Mouse (Mus musculus) lung, embryonic 15.5 days (tissue): ENCODE results near the gene Ncoa4. TPM values are rescaled to one million over a fixed set of nuclear protein-coding genes. Genes with fewer than 3 reads are reported as not detected.
"Not testable (repeated sequence)": the region's sequence is repeated elsewhere in the genome, so short reads cannot be mapped to it uniquely, and the experiment has no call there.

Source experiments
- ATAC-seq: fragments of 200-750 bp; cut with Nextera tagmentation; 2 replicates; pipeline ENCODE4 v1.8.0; 2017; ENCODE audit warnings: moderate number of reproducible peaks, borderline replicate concordance; ENCODE audit not compliant: low FRiP score, low TSS enrichment; ENCODE audit errors: extremely low read depth
- H3K27ac ChIP-seq: fragments of 300-500 bp; sonication (generic); 2 replicates; pipeline ENCODE4 v1.5.1; 2015; ENCODE audit warnings: moderate library complexity, mild to moderate bottlenecking, inconsistent platforms
- H3K27me3 ChIP-seq: fragments of 300-500 bp; sonication (generic); 2 replicates; pipeline ENCODE4 v1.6.1; 2015; ENCODE audit warnings: inconsistent platforms
- H3K36me3 ChIP-seq: fragments of 300-500 bp; sonication (generic); 2 replicates; pipeline ENCODE4 v1.6.1; 2015; ENCODE audit warnings: inconsistent platforms
- H3K4me1 ChIP-seq: fragments of 300-500 bp; sonication (generic); 2 replicates; pipeline ENCODE4 v1.6.1; 2015; ENCODE audit warnings: inconsistent platforms
- H3K4me2 ChIP-seq: fragments of 300-500 bp; sonication (generic); 2 replicates; pipeline ENCODE4 v1.6.1; 2015; ENCODE audit warnings: inconsistent platforms, mild to moderate bottlenecking, moderate library complexity
- H3K4me3 ChIP-seq: fragments of 300-500 bp; sonication (generic); 2 replicates; pipeline ENCODE4 v1.5.1; 2015; ENCODE audit warnings: mild to moderate bottlenecking, inconsistent platforms
- H3K9ac ChIP-seq: fragments of 300-500 bp; sonication (generic); 2 replicates; pipeline ENCODE4 v1.6.1; 2015; ENCODE audit warnings: inconsistent platforms
- H3K9me3 ChIP-seq: fragments of 300-500 bp; sonication (generic); 2 replicates; pipeline ENCODE4 v1.6.1; 2016; ENCODE audit warnings: inconsistent platforms
- WGBS: fragments of 180-500 bp; shearing (Covaris S2); methylation state at CpG from one replicate; pipeline ENCODE4 v1.1.7; 2015; 5-methylcytosine and 5-hydroxymethylcytosine counted together
- polyA plus RNA-seq: library from polyadenylated mRNA; unstranded; fragments of >200 nt; fragmentation: Nextera tagmentation; extraction: Ambion mirVana; gene quantifications from 2 replicates; pipeline ENCODE4 v1.2.1, GENCODE M21; 2015

Ncoa4 gene
- polyA plus RNA-seq, 1 experiment from 2014 or later, result 100 TPM

DNA sequence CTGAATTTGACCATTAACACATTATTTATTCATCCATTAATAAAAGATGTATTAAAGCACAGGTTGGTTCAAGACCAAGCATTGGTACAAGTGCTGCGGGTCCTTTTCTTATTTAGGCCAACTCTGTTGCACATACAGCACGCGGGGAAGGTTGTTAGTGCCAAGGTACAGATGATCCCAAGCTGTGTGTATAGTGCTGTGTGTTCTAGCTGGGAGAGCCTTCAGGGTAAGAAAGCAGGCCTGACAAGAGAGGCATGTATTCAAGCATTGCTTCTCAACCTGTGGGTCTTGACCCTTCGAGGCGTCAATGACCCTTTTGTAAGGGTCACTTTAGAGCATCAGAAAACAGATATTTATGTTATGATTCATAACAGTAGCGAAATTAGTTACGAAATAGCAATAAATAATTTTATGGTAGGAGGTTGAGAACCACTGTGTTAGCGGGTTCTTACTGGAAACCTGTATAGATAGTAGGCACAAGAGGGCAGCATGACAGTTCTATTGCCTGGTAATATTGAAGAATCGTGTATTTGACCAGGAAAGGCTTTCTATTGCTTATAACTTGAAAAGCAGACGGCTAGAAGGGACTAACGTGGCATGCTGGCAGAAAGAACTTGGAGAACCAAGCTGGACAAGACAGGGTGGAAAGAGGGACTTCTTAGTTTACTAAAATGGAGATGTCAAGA, 3.7 kb downstream of the Ncoa4 start:
- H3K4me3 ChIP-seq, result no peak overlapping the region
- WGBS, result 88% methylated on average over 11 of the region's 11 CpGs
- H3K4me1 ChIP-seq, result peaks cover 67% of the 10 kb centered on the region
- ATAC-seq, result no peak
- no peaks in the 10 kb centered on the region for H3K36me3 ChIP-seq
- no peak overlapping the region for H3K27ac ChIP-seq
- no peaks in the 10 kb centered on the region for H3K27me3 ChIP-seq
- H3K9ac ChIP-seq, result no peak overlapping the region
- H3K9me3 ChIP-seq, result no peaks in the 10 kb centered on the region
- H3K4me2 ChIP-seq, result no peak overlapping the region

DNA sequence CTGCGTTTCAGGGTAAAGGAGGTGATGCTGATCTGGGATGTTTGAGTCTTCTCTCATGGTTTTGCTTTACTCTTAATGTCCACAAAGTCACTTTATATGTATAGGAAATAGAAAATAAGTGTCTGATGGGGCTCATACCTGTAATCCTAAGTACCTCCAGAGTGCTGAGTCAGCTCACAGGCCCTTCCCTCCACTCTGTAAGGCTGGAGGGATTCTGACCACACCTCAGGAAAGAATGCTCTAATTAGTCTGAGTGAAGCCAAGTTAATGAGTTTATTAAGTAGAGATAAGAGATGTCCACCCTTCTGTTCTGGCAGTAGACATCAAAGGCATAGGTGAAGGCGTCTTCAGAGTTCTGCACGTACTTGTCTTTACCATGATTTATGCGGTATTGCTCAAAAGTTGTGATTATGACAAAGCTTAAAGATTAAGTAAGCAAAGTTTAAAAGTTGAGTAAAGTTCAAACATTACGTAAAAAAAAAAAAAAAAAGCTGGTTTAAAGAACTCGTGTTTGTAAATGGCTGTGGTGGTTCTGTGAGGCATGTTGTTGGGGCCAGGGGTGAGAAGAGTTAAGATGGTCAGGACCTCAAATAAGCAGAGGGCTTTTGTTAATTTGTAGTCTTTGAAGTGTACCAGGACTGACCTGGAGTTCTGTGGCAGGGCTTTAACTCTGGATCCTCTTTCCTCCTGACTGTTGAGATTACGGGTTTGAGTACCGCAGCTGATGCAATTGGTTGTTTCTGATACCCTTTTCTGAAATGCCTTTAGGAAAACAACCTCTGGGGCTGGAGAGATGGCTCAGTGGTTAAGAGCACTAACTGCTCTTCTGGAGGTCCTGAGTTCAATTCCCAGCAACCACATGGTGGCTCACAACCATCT, 4.7 kb downstream of the Ncoa4 start:
- no peak overlapping the region for H3K9ac ChIP-seq
- H3K27me3 ChIP-seq, result no peaks in the 10 kb centered on the region
- H3K4me1 ChIP-seq, result peaks cover 62% of the 10 kb centered on the region
- H3K4me3 ChIP-seq, result no peak overlapping the region
- no peak overlapping the region for H3K27ac ChIP-seq
- no peaks in the 10 kb centered on the region for H3K36me3 ChIP-seq
- ATAC-seq, result no peak
- H3K4me2 ChIP-seq, result peak overlapping the region; percentile 97; the same call in 1 of the 2 replicates
- 62% methylated on average over 8 of the region's 8 CpGs for WGBS
- no peaks in the 10 kb centered on the region for H3K9me3 ChIP-seq

DNA sequence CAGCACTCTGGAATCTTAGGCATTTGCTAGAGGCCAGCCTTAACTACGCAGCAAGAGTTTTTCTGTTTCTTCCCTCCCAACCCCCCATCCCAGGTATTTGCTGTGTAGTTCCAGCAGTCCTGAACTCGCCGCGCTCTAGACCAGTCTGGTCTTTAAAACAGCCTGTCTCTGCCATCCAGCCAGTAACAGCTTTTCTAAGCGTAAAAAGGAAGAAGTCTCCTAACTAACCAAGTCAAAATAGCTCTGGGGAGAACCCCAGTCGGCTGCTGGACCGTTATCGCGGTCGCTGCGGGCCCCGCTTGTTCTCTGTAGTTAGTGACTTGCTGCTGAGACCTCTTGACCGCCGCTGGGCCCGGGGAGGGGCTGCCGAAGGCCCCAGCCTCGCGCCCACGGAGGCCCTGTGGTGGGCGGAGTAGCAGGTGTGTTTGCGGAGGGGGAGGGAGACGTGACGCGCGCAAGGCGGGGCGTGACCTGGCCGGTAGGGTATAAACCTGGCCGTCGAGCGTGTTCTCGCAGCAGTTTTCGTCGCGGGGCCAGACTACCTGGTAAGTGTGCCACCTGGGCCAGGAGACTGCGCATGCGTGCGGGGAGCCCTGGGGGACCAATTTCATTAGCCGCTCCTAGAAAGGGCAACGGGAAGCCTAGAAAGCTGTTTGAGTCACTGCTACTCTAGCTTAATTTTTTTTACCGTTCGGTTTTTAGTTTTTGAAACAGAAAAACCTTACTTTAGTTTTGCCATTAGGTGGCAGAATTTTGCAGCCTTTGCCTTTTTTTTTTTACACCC, 5.8 kb downstream of the Ncoa4 start:
- peak overlapping the region; percentile 50 for H3K9ac ChIP-seq
- no peaks in the 10 kb centered on the region for H3K9me3 ChIP-seq
- no peaks in the 10 kb centered on the region for H3K27me3 ChIP-seq
- H3K27ac ChIP-seq, result peak overlapping the region; percentile 63
- H3K4me3 ChIP-seq, result peak overlapping the region; percentile 48
- peak; percentile 89 for ATAC-seq
- H3K36me3 ChIP-seq, result no peaks in the 10 kb centered on the region
- H3K4me2 ChIP-seq, result peak overlapping the region; percentile 97
- peaks cover 60% of the 10 kb centered on the region for H3K4me1 ChIP-seq
- WGBS, result 3% methylated on average over 35 of the region's 42 CpGs

DNA sequence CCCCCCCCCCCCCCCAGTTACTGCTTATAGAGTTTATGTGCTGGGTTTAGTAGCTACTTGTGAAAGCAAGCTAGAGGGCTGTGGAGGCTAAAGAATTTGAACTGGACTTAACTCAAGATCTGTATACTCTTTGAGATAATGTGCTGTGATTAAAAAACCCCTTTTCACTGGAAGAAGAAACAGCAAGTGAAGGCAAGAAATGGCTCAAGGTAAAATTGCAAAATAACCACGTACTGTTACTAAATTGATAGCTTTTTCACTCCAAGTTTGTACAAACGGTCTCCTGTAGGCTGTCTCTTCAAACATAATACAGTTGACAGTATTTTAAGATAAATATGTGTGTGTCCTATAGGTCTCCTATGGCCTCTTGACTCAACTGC, 6.4 kb downstream of the Ncoa4 start:
- 52% methylated on average over 2 of the region's 2 CpGs for WGBS
- no peak for ATAC-seq
- no peaks in the 10 kb centered on the region for H3K9me3 ChIP-seq
- no peaks in the 10 kb centered on the region for H3K36me3 ChIP-seq
- no peak overlapping the region for H3K9ac ChIP-seq
- peak overlapping the region; percentile 48 for H3K4me3 ChIP-seq
- peak overlapping the region; percentile 97 for H3K4me2 ChIP-seq
- H3K27ac ChIP-seq, result no peak overlapping the region
- H3K27me3 ChIP-seq, result no peaks in the 10 kb centered on the region
- peaks cover 54% of the 10 kb centered on the region for H3K4me1 ChIP-seq

DNA sequence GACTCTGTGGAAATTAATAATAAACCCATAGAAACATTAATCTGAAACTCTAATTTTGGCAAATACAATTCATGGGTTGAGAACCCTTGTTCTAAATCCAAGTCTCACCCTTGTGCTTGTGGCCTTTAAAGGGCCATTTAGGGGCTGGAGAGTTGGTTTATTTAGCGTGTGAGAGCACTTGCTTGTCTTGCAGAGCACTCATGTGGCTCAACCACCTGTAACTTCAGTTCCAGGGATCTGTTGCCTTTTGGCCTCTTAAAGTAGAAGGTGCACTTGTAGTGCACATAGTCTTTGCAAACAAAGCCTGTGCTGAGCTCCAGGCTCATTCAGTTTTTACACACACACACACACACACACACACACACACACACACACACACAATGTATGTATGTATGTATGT, 7.2 kb downstream of the Ncoa4 start:
- 48% methylated on average over 1 of the region's 1 CpGs for WGBS
- ATAC-seq, result 0 out of 2 replicates have a peak, but pooled peaks have one; percentile 15

DNA sequence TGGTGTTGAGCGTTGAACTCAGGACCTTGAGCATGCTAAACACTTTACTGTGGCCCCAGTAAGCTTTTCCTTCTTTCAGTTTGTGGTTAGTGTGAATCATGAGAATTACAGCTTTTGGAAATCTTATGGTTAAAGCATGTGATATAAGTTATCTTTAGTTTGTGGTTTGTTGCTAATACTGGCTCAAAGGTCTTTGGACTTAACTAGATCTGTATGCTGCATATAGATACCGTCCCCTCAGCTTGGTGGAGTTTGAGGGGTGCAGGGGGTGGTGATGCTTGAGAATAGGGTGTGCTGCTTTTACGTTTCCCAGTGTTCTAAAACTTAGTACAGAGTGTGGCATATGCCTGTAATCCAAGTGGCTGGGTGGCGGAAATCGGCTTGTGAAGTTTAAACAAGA, 7.7 kb downstream of the Ncoa4 start:
- ATAC-seq, result no peak
- 80% methylated on average over 5 of the region's 5 CpGs for WGBS
- Histone ChIP-seq H3K27me3 (no peaks in the 10 kb centered on the region), H3K4me1 (peaks cover 42% of the 10 kb centered on the region), H3K4me3 (no peak overlapping the region), H3K36me3 (0 out of 2 replicates have a peak, but pooled peaks cover 3% of the 10 kb centered on the region), H3K9ac (no peak overlapping the region), H3K9me3 (no peaks in the 10 kb centered on the region), H3K27ac (no peak overlapping the region), H3K4me2 (no peak overlapping the region)

More for the DNA sequence above, 7.2 kb downstream of the Ncoa4 start:
- peaks cover 47% of the 10 kb centered on the region for H3K4me1 ChIP-seq
- no peaks in the 10 kb centered on the region for H3K27me3 ChIP-seq
- 0 out of 2 replicates have a peak, but pooled peaks cover 1% of the 10 kb centered on the region for H3K36me3 ChIP-seq
- H3K27ac ChIP-seq, result no peak overlapping the region
- no peak overlapping the region for H3K4me3 ChIP-seq
- no peak overlapping the region for H3K9ac ChIP-seq
- H3K9me3 ChIP-seq, result no peaks in the 10 kb centered on the region
- H3K4me2 ChIP-seq, result 0 out of 2 replicates have a peak overlapping the region, but pooled peaks have one; percentile 10

DNA sequence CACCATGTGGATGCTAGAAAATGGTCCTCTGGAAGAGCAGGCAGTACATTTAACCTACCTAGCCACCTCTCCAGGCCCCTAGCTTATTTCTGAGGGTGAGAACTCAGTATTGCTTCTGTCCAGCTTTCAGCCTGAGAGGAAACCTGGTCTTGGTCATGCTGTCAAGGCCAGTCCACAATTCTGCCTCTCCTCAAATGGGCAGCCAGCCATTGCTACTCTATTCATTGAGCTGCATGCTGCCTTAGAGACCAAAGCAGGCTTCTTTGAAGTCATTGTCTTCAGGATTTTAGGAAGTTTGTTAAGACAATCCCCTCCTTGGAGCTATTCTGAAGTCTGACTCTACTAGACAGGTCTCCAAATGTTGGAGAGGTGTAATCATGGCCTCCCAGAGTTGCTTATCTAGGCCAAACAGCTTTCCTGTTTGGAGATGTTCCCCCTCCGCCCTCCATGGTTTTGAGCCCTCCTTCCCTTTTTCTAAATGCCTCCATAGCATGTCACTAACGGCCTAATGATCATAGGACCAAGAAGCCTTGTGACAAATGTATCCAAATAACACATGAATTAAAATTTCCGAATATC, 9.1 kb downstream of the Ncoa4 start:
- Histone ChIP-seq H3K4me2 (no peak overlapping the region), H3K27ac (0 out of 2 replicates have a peak overlapping the region, but pooled peaks have one; percentile 10), H3K36me3 (peaks cover 14% of the 10 kb centered on the region), H3K9ac (no peak overlapping the region), H3K27me3 (no peaks in the 10 kb centered on the region), H3K9me3 (no peaks in the 10 kb centered on the region), H3K4me3 (no peak overlapping the region), H3K4me1 (peaks cover 41% of the 10 kb centered on the region)
- WGBS, result 67% methylated on average over 3 of the region's 3 CpGs
- ATAC-seq, result no peak

DNA sequence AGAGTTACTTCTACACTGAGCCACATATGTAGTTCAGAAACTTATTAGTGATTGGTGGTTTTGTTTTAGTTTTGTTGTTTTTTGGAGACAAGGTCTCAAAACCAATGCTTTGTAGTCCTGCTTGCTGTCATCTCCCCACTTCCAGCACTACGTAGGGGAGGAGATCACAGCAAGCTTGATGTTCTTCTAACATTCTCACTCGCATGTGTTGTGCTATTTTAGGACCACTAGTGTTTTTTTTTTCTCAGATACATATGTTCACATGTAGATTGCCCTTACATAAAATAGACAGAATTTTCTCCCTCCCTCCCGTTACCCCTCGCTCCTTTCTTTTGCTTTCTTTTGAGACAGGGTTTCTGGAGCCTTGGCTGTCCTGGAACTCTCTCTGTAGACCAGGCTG, 10.5 kb downstream of the Ncoa4 start:
- Histone ChIP-seq H3K27me3 (no peaks in the 10 kb centered on the region), H3K4me3 (no peak overlapping the region), H3K9ac (no peak overlapping the region), H3K9me3 (no peaks in the 10 kb centered on the region), H3K4me2 (no peak overlapping the region), H3K36me3 (peaks cover 23% of the 10 kb centered on the region), H3K4me1 (peaks cover 29% of the 10 kb centered on the region), H3K27ac (no peak overlapping the region)
- no peak for ATAC-seq
- 87% methylated on average over 4 of the region's 4 CpGs for WGBS

DNA sequence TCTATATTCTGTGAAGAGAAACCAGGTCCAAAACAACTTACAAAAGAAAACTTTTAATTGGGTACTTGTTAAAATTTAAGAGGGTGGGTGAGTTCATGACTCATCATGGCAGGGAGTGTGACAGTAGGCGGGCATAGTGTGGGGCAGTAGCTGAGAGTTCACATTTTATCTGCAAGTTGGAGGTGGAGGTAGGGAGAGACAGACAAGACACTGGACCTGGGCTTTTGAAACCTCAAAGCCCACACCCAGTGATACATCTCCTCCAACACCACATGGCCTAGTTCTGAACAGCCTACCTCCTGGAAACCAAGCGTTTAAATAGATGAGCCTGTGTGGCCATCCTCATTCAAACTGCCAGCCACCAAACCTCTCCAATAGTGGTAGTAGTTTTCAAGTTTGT, 15.6 kb downstream of the Ncoa4 start:
- peaks cover 40% of the 10 kb centered on the region for H3K36me3 ChIP-seq
- ATAC-seq, result no peak
- no peak overlapping the region for H3K4me3 ChIP-seq

DNA sequence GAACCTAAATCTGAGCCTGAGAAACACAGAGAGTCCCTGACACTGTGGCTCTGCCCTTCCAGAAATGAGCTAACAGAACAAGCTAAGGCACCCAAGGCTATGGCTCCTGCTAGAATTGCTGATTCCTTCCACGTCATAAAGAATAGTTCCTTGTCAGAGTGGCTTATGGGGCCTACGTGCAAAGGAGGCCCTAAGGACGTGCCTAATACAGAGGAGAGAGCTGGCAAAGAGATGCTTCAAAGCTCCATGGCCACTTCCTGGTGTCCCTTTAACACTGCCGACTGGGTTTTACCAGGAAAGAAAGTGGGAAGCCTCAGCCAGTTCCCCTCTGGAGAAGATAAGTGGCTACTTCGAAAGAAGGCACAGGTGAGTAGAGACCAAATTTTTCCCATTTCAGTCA, 16.9 kb downstream of the Ncoa4 start:
- WGBS, result 87% methylated on average over 5 of the region's 5 CpGs
- peaks cover 48% of the 10 kb centered on the region for H3K36me3 ChIP-seq
- not testable (repeated sequence) for H3K4me2 ChIP-seq

More for the DNA sequence above, 15.6 kb downstream of the Ncoa4 start:
- no peaks in the 10 kb centered on the region for H3K9me3 ChIP-seq
- 83% methylated on average over 2 of the region's 2 CpGs for WGBS
- no peak overlapping the region for H3K27ac ChIP-seq
- H3K4me2 ChIP-seq, result no peak overlapping the region
- no peaks in the 10 kb centered on the region for H3K4me1 ChIP-seq
- H3K9ac ChIP-seq, result no peak overlapping the region
- H3K27me3 ChIP-seq, result no peaks in the 10 kb centered on the region

DNA sequence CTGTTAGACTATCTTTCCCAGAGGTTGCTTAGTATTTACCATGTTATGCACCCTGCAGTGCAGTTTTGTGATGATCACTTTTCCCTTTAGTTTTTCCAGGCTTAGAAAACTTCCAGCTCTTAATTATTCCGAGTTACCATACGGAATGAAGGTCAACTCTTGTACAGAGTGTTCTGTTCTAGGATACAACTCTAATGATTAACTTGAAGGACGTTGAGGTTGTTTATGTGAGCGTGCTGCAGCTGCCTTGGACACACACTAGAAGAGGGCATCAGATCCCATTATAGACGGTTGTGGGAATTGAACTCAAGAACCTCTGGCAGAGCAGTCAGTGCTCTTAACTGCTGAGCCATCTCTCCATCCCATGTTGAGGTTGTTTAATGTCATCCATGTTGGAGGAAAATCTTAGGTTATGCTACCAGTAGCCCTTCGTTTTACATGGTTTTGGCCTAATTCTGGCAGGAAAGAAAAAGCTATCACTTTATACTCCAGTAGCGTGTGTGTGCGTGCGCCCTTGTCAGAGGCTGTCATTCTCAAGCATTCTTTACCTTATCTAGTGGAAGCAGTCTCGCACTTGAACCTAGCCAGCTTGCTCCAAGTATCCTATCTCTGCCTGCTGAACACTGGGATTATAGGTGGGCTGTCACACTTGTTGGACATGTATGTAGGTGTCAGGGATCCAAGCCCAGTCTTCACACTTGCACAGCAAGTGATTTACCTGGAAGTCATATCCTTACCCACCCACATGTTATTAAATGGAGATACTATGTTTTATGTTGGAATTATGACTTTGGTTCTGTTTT, 19.9 kb downstream of the Ncoa4 start:
- Histone ChIP-seq H3K9me3 (no peaks in the 10 kb centered on the region), H3K36me3 (peaks cover 57% of the 10 kb centered on the region), H3K4me2 (no peak overlapping the region), H3K27ac (no peak overlapping the region), H3K4me1 (no peaks in the 10 kb centered on the region), H3K27me3 (no peaks in the 10 kb centered on the region), H3K4me3 (no peak overlapping the region), H3K9ac (no peak overlapping the region)
- no peak for ATAC-seq
- 87% methylated on average over 10 of the region's 10 CpGs for WGBS

More for the DNA sequence above, 16.9 kb downstream of the Ncoa4 start:
- not testable (repeated sequence) for H3K4me3 ChIP-seq, H3K27ac ChIP-seq, H3K9me3 ChIP-seq, H3K9ac ChIP-seq, H3K27me3 ChIP-seq, ATAC-seq, H3K4me1 ChIP-seq
